Mouse (Mus musculus): Measurements from ENCODE around the gene Fndc10.
"Not testable (repeated sequence)": the region's sequence is repeated elsewhere in the genome, so short reads cannot be mapped to it uniquely, and the experiment has no call there.

The Fndc10 gene

DNA sequence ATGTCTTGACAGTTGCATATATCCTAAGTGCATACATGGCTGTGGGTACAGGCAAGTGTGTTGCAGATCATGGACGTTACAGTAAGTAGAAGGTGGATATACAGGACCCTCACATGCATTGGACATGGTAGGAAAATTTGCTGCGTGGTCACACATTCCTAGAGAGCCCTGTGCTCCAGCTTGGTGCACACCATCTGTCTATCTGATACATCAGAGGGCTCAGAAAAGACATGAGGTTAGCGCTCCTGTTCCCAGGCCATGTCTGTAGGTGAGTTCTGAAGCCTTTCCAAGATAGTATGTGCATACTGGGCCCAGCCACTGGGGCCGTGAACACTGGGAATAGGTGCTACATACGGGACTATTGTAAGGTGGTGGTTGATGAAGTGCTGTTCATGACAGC lies 42.3 kb downstream of the Fndc10 start:
- no peak for DNase-seq

GRCm38 (mm10) chr4:155738262-155738661 lies 44.1 kb downstream of the Fndc10 start:
- DNase-seq, result no peak

DNA sequence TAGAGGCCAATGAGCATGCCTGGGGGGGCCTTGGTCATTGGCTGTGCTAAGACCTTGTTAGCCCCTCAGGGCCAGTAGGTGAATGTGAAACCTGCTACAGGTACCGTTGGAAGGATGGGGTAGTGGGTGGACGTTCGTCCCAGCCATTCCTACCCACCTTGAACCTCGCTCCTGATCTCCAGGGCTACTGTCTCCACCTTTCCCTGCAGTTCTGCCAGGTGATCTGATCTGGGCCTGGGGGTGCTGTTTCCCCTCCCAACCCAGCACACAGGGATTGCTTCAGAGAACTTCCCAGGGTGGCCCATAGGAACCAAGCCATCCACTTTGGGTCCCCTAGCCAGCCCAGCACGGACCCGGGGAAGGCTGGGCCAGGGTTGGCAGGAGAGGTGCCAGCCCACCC lies 45.0 kb downstream of the Fndc10 start:
- DNase-seq, result no peak

DNA sequence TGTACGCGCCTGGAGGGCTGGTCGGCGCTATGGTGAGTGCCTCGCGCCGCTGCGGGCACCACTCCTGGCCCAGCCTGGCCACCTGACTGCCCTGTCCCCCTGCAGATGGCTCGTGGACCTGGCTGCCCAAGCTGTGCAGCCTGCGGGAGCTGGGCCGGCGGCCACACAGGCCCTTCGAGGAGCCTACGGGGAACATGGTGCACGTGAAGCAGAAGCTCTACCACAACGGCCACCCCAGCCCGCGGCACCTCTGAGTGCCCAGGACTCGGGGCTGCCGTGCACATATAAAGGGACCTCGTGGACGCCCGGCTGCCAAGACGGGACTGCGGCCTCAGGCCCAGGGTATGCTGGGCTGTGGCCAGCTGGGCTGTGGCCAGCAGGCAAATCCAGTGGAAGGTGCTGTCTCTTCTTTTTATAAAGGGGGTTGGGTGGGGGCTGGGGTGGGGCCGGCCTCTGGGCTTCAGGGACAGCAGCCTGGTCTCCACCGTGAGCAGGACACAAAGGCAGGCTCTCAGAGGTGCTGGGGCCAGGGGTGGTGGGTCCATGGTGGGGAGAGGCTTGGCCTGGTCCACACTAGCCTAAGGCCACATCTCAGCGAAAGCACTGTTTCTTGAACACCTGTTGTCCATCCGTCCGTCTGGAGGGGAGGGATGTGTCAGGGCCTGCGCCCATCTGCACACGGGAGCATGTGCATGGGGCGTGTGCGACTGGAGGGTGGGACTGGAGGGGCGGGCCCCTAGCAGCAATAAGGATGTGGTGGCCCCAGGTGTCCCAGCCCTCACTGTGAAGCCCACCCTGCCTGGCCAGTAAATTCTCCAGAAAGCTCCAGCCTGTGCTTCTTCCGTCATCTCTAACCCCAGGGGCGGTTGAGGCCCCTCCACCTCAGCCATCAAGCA lies 45.8 kb downstream of the Fndc10 start:
- DNase-seq, result no peak

DNA sequence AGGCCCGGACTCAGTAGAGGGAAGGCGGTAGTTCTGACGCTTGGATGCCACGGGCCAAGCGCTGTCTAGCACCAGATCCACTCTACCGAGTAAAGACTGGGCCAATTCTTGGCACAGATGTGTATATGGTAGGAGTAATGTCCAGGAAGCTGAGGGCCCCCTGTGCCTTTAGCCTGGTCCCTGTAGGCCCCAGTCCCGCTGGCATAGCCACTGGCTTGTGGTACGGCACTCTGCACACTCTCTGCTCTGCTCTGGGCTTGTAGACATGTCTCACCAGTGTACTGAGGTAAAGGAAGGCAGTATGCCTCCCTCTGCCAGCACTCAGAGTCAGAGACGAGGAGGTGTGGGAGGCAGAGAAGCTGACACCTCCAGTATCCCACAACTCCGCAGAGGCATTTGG lies 46.5 kb downstream of the Fndc10 start:
- DNase-seq, result not testable (repeated sequence)

DNA sequence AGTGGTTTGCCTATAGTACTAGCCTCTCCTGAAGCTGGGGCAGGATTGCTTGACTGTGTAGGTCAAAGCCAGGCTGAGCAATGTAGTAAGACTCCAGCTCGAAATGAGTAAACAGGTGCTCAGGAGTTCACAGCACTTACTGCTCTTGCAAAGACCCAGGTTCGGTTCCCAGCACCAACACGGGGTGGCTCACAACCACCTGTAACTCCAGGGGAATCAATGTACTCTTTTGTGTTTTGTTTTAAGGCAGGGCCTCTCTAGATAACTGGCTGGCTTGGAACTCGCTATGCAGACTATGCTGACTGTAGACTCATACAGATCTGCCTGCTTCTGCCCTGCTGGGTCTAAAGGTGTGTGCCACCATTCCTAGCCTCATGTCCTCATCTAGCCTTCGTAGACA lies 48.5 kb downstream of the Fndc10 start:
- no peak for DNase-seq

DNA sequence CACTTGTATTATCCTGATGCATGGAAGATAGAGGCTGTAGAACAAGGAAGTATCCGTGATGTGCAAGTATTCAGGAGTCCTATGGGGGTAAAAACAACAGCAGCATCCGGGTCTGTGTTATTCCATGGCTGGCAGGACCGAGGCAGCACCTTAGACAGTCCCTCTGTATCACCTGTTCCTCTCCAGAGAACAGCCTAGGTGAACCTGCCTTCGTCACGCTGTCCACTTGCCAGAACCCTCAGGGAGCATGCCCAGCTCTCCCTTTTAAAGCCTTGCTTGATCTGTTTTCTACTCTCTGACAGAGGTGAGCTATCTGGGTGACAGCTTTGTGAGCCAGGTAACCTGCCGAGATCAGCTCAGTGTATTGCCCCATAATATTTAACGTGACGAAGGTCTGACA lies 50.3 kb downstream of the Fndc10 start:
- no peak for DNase-seq

- DNase-seq, result no peak
Observed at GRCm38 (mm10) chr4:155745136-155745535, 51.0 kb downstream of the Fndc10 start.
